In the genomic region with DNA sequence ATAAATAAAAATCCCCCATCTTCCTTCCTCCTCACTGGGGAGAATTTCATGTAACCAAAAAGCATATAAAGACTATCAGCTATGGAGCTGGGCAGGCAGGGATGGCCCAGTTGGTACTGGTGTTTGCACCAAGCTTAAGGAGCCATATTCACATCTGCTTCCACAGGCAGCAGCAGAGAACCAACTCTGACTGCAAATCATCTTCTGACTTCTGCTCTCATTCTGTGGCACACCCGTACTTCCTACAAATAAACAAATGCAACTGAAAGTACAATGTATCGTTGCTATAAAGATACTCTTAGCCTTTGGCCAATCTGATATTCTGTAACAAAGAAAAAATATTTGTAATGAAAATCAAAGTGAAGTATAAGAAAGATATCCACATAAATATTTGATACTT, we compare ENCODE assay signal across 22 mouse cellular contexts.
"Had no signal": no experiment of that assay in that cellular context is flagged by ENCODE, and none has a peak within 500 bp of the region (broad histone marks: within the 10 kb centered on the region; RNA-seq: fewer than 3 reads in every experiment).

No protein-coding gene starts in this region.

- H3K9ac ChIP-seq: kidney, embryonic 15.5 days; liver, embryonic 14.5 days; liver, postnatal 0 days; lung, embryonic 14.5 days; midbrain, embryonic 12.5 days; midbrain, embryonic 15.5 days; neural tube, embryonic 13.5 days had no signal

- H3K4me1 ChIP-seq: midbrain, embryonic 12.5 days had no signal

- H3K27ac ChIP-seq: kidney, embryonic 15.5 days; left cerebral cortex, adult 2 months; liver, embryonic 14.5 days; macrophage; midbrain, embryonic 12.5 days; midbrain, embryonic 15.5 days; neural tube, embryonic 13.5 days had no signal

- H3K4me2 ChIP-seq: kidney, embryonic 15.5 days; liver, embryonic 11.5 days; lung, embryonic 14.5 days; midbrain, embryonic 12.5 days; midbrain, embryonic 15.5 days; neural tube, embryonic 13.5 days had no signal

- DNase-seq: kidney, adult 11 months; kidney, adult 8-10 months; kidney, postnatal 10 days; kidney, postnatal 36 days; layer of hippocampus, postnatal 36 days; liver, postnatal 0 days; lung, embryonic 14.5 days; retina, postnatal 1 day; right cerebral cortex, postnatal 25 days; spleen, adult 18-20 months; thymus, adult 18-20 months; thymus, postnatal 25 days had no signal

- H3K4me3 ChIP-seq: kidney, embryonic 15.5 days; left cerebral cortex, adult 2 months; midbrain, embryonic 12.5 days; midbrain, embryonic 15.5 days; myocyte; neural tube, embryonic 13.5 days had no signal

- ATAC-seq: liver, postnatal 0 days; lung, postnatal 0 days; midbrain, embryonic 15.5 days had no signal

- H3K36me3 ChIP-seq: kidney, embryonic 15.5 days; midbrain, embryonic 12.5 days; midbrain, embryonic 15.5 days; neural tube, embryonic 13.5 days had no signal

- H3K27me3 ChIP-seq: kidney, embryonic 15.5 days; midbrain, embryonic 12.5 days; midbrain, embryonic 15.5 days; neural tube, embryonic 13.5 days had no signal

- H3K9me3 ChIP-seq: kidney, embryonic 15.5 days; midbrain, embryonic 12.5 days; midbrain, embryonic 15.5 days; neural tube, embryonic 13.5 days had no signal
